Mouse (Mus musculus) megakaryocyte, adult 5-6 weeks (primary cell): Measurements from ENCODE around the gene Pgp. TPM values are rescaled to one million over a fixed set of nuclear protein-coding genes. Genes with fewer than 3 reads are reported as not detected.

Source experiments
- ATAC-seq: 2 replicates; pipeline ENCODE4 v1.8.0; 2016; ENCODE audit warnings: mild to moderate bottlenecking, inconsistent platforms; ENCODE audit not compliant: poor library complexity, severe bottlenecking
- total RNA-seq, 2 experiments: library from RNA; stranded (forward) in 1 of 2; stranded (reverse) in 1 of 2; fragments of 153-499, 151-499 nt in 1 of 2; fragments of 221-1000, 200-1000 nt in 1 of 2; gene quantifications; 2 replicates each; pipeline versions ENCODE4 v1.2.3 to v1.2.4; 2015 to 2017

Pgp gene
- total RNA-seq, 2 experiments from 2014 or later: 14.5 to 20.7 TPM

- no peak for ATAC-seq
These were observed 10.1 kb downstream of the Pgp start for GRCm38 (mm10) chr17:24480201-24480826.

- ATAC-seq: no peak
These were observed 11.0 kb downstream of the Pgp start for GRCm38 (mm10) chr17:24481027-24481815.

- no peak for ATAC-seq
These were observed 13.3 kb downstream of the Pgp start for GRCm38 (mm10) chr17:24483495-24483894.

- ATAC-seq: no peak
These were observed 15.1 kb downstream of the Pgp start for GRCm38 (mm10) chr17:24485090-24485860.

GRCm38 (mm10) chr17:24488186-24488661, 18.0 kb downstream of the Pgp start, which contains the start of gene Caskin1:
TSS of gene Caskin1 (plus strand) at chr17:24488601.
- no peak for ATAC-seq

GRCm38 (mm10) chr17:24488662-24489264, 18.6 kb downstream of the Pgp start:
- peak; percentile 63 for ATAC-seq

GRCm38 (mm10) chr17:24489265-24490030, 19.3 kb downstream of the Pgp start:
- ATAC-seq: no peak

- ATAC-seq: no peak
These were observed 20.2 kb downstream of the Pgp start for GRCm38 (mm10) chr17:24490399-24490798.

GRCm38 (mm10) chr17:24494627-24495335, 24.6 kb downstream of the Pgp start:
- ATAC-seq: no peak; the same call in 1 of the 2 replicates

- no peak for ATAC-seq
These were observed 25.3 kb downstream of the Pgp start for GRCm38 (mm10) chr17:24495443-24495842.

GRCm38 (mm10) chr17:24496026-24496425, 25.8 kb downstream of the Pgp start:
- no peak for ATAC-seq

- ATAC-seq: no peak
These were observed 32.0 kb downstream of the Pgp start for GRCm38 (mm10) chr17:24502208-24502607.

- no peak for ATAC-seq
These were observed 33.9 kb downstream of the Pgp start for GRCm38 (mm10) chr17:24504085-24504484.

GRCm38 (mm10) chr17:24505286-24505955, 35.2 kb downstream of the Pgp start:
- ATAC-seq: no peak

GRCm38 (mm10) chr17:24506332-24507070, 36.3 kb downstream of the Pgp start:
- ATAC-seq: no peak

- no peak for ATAC-seq
These were observed 37.0 kb downstream of the Pgp start for GRCm38 (mm10) chr17:24507129-24507664.

- ATAC-seq: no peak
These were observed 37.7 kb downstream of the Pgp start for GRCm38 (mm10) chr17:24507806-24508460.
